Mouse (Mus musculus) forebrain, embryonic 14.5 days (tissue): ENCODE measurements at regions not wholly inside any gene's neighbourhood (a gene's known extent, or its start where the extent isn't known, plus 50 kb on each side); places are given as distances from the start of the nearest gene placed in this dataset.
A peak's percentile ranks its signal among the peaks of the same experiment; 100 is the strongest.

Source experiments
- ATAC-seq: fragments of 200-750 bp; cut with Nextera tagmentation; 2 replicates; pipeline ENCODE4 v1.8.0; 2017; ENCODE audit warnings: mild to moderate bottlenecking, moderate library complexity
- DNase-seq: peaks from one replicate; pipeline ENCODE4 v3.0.0-alpha.2; 2015; ENCODE audit warnings: low spot score
- H3K27ac ChIP-seq: fragments of 300-500 bp; sonication (generic); 2 replicates; pipeline ENCODE4 v1.5.1; 2014; ENCODE audit warnings: low read depth, mild to moderate bottlenecking, control low read depth, low read length, moderate library complexity
- H3K27me3 ChIP-seq: fragments of 300-500 bp; sonication (generic); replicated peaks from 2 replicates; pipeline ENCODE4 v1.6.1; 2014; ENCODE audit warnings: low read length, control low read depth, mixed read lengths; ENCODE audit not compliant: control insufficient read depth, insufficient read depth
- H3K36me3 ChIP-seq: fragments of 300-500 bp; sonication (generic); 2 replicates; pipeline ENCODE4 v1.6.1; 2014; ENCODE audit warnings: low read length, control low read depth; ENCODE audit not compliant: control insufficient read depth, insufficient read depth
- H3K4me1 ChIP-seq: fragments of 300-500 bp; sonication (generic); 2 replicates; pipeline ENCODE4 v1.6.1; 2014; ENCODE audit warnings: antibody characterized with exemption, low read length, control low read depth; ENCODE audit not compliant: control insufficient read depth, insufficient read depth
- H3K4me2 ChIP-seq: fragments of 300-500 bp; sonication (generic); 2 replicates; pipeline ENCODE4 v1.6.1; 2014; ENCODE audit warnings: mild to moderate bottlenecking, control low read depth, low read length
- H3K4me3 ChIP-seq: fragments of 300-500 bp; sonication (generic); 2 replicates; pipeline ENCODE4 v1.5.1; 2014; ENCODE audit warnings: low read depth, low read length, control low read depth
- H3K9ac ChIP-seq: fragments of 300-500 bp; sonication (generic); 2 replicates; pipeline ENCODE4 v1.6.1; 2014; ENCODE audit warnings: mild to moderate bottlenecking, low read length, control low read depth, moderate library complexity
- H3K9me3 ChIP-seq: fragments of 300-500 bp; sonication (generic); replicated peaks from 2 replicates; pipeline ENCODE4 v1.6.1; 2016; ENCODE audit warnings: low read length, control low read depth, mixed read lengths; ENCODE audit not compliant: control insufficient read depth
- WGBS: fragments of 180-500 bp; shearing (Covaris S2); extraction: QIAGEN DNeasy Blood & Tissue Kit; methylation state at CpG from one replicate; pipeline ENCODE4 v1.1.7; 2014; 5-methylcytosine and 5-hydroxymethylcytosine counted together

DNA sequence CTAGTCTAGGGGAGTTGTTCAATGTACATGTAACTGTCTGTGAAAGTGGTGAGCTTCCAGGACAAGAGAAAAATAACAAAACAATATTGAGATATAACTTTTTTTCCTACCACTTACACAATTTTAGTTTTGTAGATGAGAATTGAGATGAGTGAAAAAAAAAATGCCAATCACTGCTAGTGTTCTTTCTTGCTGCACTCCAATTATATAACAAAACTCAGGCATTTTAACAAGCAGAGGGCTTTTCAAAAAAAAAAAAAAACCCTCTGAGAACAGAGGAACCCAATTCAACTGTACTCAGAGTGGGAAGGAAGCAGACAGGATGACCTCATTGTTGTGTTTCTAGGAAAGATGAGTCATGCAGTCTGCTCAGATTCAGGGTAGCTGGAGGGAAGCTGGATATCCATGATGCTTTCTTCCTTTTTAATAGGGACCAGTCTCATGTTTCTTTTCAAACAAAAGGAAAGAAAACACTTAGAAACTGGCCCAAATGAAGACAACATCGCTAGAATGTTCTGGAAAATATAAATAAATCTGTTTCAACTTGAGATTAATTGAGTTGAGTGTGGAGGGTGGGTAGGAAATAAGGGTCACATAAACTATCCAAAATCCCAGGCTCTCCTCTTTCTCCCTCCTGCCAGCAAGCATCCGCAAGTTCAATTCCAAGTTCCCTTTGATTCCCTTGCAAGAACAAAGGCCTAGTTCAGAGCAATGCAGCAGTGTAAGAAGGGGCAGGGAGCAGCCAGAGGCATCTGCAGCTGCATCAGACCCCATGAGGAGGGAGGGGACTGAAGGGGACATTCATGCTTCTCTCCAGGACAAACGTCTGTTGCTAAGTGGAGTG is 250.6 kb downstream of the Trib2 start:
- Histone ChIP-seq H3K27me3 (no peaks in the 10 kb centered on the region), H3K27ac (peak overlapping the region; percentile 5; the same call in 1 of the 2 replicates), H3K9me3 (no peaks in the 10 kb centered on the region), H3K4me1 (no peaks in the 10 kb centered on the region), H3K9ac (no peak overlapping the region), H3K36me3 (no peaks in the 10 kb centered on the region), H3K4me2 (no peak overlapping the region), H3K4me3 (no peak overlapping the region)
- DNase-seq (peak; percentile 84), ATAC-seq (peak; percentile 96)
- WGBS: 4% methylated on average over 3 of the region's 3 CpGs

- no peaks in the 10 kb centered on the region for H3K9me3 ChIP-seq
- no peaks in the 10 kb centered on the region for H3K36me3 ChIP-seq
- 41% methylated on average over 4 of the region's 4 CpGs for WGBS
- H3K4me3 ChIP-seq: no peak overlapping the region
- H3K27me3 ChIP-seq: no peaks in the 10 kb centered on the region
- no peak for ATAC-seq
- H3K4me2 ChIP-seq: no peak overlapping the region
- no peak for DNase-seq
- H3K9ac ChIP-seq: no peak overlapping the region
- no peak overlapping the region for H3K27ac ChIP-seq
- no peaks in the 10 kb centered on the region for H3K4me1 ChIP-seq
Measured at GRCm38 (mm10) chr12:15562826-15563225, 253.9 kb downstream of the Trib2 start.

- 66% methylated on average over 6 of the region's 6 CpGs for WGBS
Measured at GRCm38 (mm10) chr12:15555471-15555870, 261.3 kb downstream of the Trib2 start.

GRCm38 (mm10) chr12:15553681-15554007 is 263.1 kb downstream of the Trib2 start:
- no peaks in the 10 kb centered on the region for H3K27me3 ChIP-seq
- 44% methylated on average over 4 of the region's 4 CpGs for WGBS
- DNase-seq: no peak
- H3K9ac ChIP-seq: no peak overlapping the region
- no peak overlapping the region for H3K4me3 ChIP-seq
- H3K27ac ChIP-seq: no peak overlapping the region
- H3K36me3 ChIP-seq: no peaks in the 10 kb centered on the region
- H3K9me3 ChIP-seq: no peaks in the 10 kb centered on the region
- no peak overlapping the region for H3K4me2 ChIP-seq
- H3K4me1 ChIP-seq: no peaks in the 10 kb centered on the region
- no peak for ATAC-seq

More at GRCm38 (mm10) chr12:15555471-15555870, 261.3 kb downstream of the Trib2 start:
- no peaks in the 10 kb centered on the region for H3K4me1 ChIP-seq
- no peak overlapping the region for H3K4me2 ChIP-seq
- ATAC-seq: peak; percentile 55; the same call in 1 of the 2 replicates
- H3K9me3 ChIP-seq: no peaks in the 10 kb centered on the region
- no peak overlapping the region for H3K9ac ChIP-seq
- DNase-seq: peak; percentile 48
- H3K4me3 ChIP-seq: no peak overlapping the region
- H3K27ac ChIP-seq: no peak overlapping the region
- H3K36me3 ChIP-seq: no peaks in the 10 kb centered on the region
- H3K27me3 ChIP-seq: no peaks in the 10 kb centered on the region

DNA sequence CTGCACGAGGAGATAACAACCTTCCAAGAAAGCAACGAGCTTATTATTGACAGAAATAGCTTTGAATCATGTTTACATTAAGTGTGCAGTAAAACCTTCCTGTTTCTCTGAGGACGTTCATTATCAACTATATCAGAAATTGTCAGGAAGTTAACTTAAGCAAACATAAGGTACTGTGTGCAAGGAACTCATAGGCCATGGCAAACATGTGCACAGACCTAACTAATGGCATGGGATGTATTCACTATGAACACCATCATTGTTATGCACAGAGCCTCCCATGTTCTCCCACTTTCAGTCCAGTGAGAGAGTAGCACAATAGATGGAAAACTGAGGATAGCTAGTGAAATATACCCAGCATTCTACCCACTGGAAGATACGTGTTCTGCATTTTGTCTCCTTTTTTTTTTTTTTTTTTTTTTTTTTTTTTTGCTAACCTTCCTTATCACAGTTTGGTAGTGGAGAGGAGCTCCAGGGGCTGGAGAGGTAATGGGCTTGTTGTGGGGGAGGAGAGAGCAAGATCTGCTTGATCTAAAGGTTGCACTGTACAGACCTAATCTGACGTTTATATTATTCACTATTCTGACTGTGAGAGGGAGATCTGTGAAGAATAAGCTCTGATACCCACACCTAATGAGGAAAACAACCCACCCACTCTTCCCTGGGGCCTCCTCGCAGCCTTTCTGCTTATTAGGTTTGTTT is 263.6 kb downstream of the Trib2 start:
- Histone ChIP-seq H3K4me1 (no peaks in the 10 kb centered on the region), H3K4me2 (no peak overlapping the region), H3K4me3 (no peak overlapping the region), H3K27ac (no peak overlapping the region), H3K9ac (no peak overlapping the region), H3K9me3 (no peaks in the 10 kb centered on the region), H3K27me3 (no peaks in the 10 kb centered on the region), H3K36me3 (no peaks in the 10 kb centered on the region)
- no peak for DNase-seq
- 74% methylated on average over 6 of the region's 6 CpGs for WGBS
- no peak for ATAC-seq

- Histone ChIP-seq H3K4me1 (no peaks in the 10 kb centered on the region), H3K4me2 (no peak overlapping the region), H3K4me3 (no peak overlapping the region), H3K27me3 (no peaks in the 10 kb centered on the region), H3K9me3 (no peaks in the 10 kb centered on the region), H3K9ac (no peak overlapping the region), H3K27ac (no peak overlapping the region), H3K36me3 (no peaks in the 10 kb centered on the region)
- WGBS: 88% methylated on average over 2 of the region's 2 CpGs
- ATAC-seq (no peak), DNase-seq (no peak)
Measured at GRCm38 (mm10) chr12:15552210-15552609, 264.5 kb downstream of the Trib2 start.

- Histone ChIP-seq H3K36me3 (no peaks in the 10 kb centered on the region), H3K4me3 (no peak overlapping the region), H3K4me1 (no peaks in the 10 kb centered on the region), H3K27ac (no peak overlapping the region), H3K9me3 (no peaks in the 10 kb centered on the region), H3K4me2 (no peak overlapping the region), H3K9ac (no peak overlapping the region), H3K27me3 (no peaks in the 10 kb centered on the region)
- ATAC-seq (no peak), DNase-seq (no peak)
- WGBS: 59% methylated on average over 4 of the region's 4 CpGs
Measured at GRCm38 (mm10) chr12:15551281-15551900, 265.3 kb downstream of the Trib2 start.

GRCm38 (mm10) chr12:15544351-15544750 is 272.4 kb downstream of the Trib2 start:
- H3K4me3 ChIP-seq: no peak overlapping the region
- H3K27me3 ChIP-seq: no peaks in the 10 kb centered on the region
- DNase-seq (no peak), ATAC-seq (no peak)
- 52% methylated on average over 1 of the region's 1 CpGs for WGBS
- no peak overlapping the region for H3K9ac ChIP-seq
- H3K9me3 ChIP-seq: no peaks in the 10 kb centered on the region
- no peak overlapping the region for H3K4me2 ChIP-seq
- H3K4me1 ChIP-seq: no peaks in the 10 kb centered on the region
- H3K27ac ChIP-seq: no peak overlapping the region
- H3K36me3 ChIP-seq: no peaks in the 10 kb centered on the region

GRCm38 (mm10) chr12:15542486-15542885 is 274.2 kb downstream of the Trib2 start:
- Histone ChIP-seq H3K9ac (no peak overlapping the region), H3K9me3 (no peaks in the 10 kb centered on the region), H3K4me1 (no peaks in the 10 kb centered on the region), H3K27me3 (no peaks in the 10 kb centered on the region), H3K4me2 (no peak overlapping the region), H3K27ac (no peak overlapping the region), H3K4me3 (no peak overlapping the region), H3K36me3 (no peaks in the 10 kb centered on the region)
- no peak for DNase-seq
- no peak for ATAC-seq
- WGBS: 70% methylated on average over 2 of the region's 2 CpGs
